Mouse (Mus musculus): Measurements from ENCODE around the gene Dlgap1.
A peak's percentile ranks its signal among the peaks of the same experiment; 100 is the strongest.

The Dlgap1 gene

GRCm38 (mm10) chr17:70779770-70780169, 810.9 kb downstream of the Dlgap1 start:
- no peaks in the 10 kb centered on the region for H3K27me3 ChIP-seq (ENCODE audit: insufficient read depth, low read length)
- H3K4me3 ChIP-seq (replicated peaks; ENCODE audit: low read length) = peak overlapping the region; percentile 49; the same call in 1 of the 2 replicates
- H3K36me3 ChIP-seq (ENCODE audit: insufficient read depth, low read length) = no peaks in the 10 kb centered on the region; the same call in 1 of the 2 replicates
- peaks cover 48% of the 10 kb centered on the region for H3K4me1 ChIP-seq (replicated peaks; ENCODE audit: low read depth, low read length)
- H3K9me3 ChIP-seq (ENCODE audit: low read length) = no peaks in the 10 kb centered on the region
- TF ChIP-seq POU5F1 (IDR thresholded peaks at IDR 0.05; ENCODE audit: borderline replicate concordance, low read length) = no peak
- no peak for TF ChIP-seq NANOG (IDR thresholded peaks at IDR 0.05; ENCODE audit: borderline replicate concordance, low read length)
- TF ChIP-seq CTCF (conservative IDR thresholded peaks at IDR 0.05; ENCODE audit: low read length) = no peak

- TF ChIP-seq CTCF (conservative IDR thresholded peaks at IDR 0.05; ENCODE audit: low read length) = no peak
- no peak for TF ChIP-seq NANOG (IDR thresholded peaks at IDR 0.05; ENCODE audit: borderline replicate concordance, low read length)
- no peak for TF ChIP-seq POU5F1 (IDR thresholded peaks at IDR 0.05; ENCODE audit: borderline replicate concordance, low read length)
- peaks cover 47% of the 10 kb centered on the region for H3K4me1 ChIP-seq (replicated peaks; ENCODE audit: low read depth, low read length)
- H3K9me3 ChIP-seq (ENCODE audit: low read length) = no peaks in the 10 kb centered on the region
- peak overlapping the region; percentile 11; the same call in 1 of the 2 replicates for H3K4me3 ChIP-seq (replicated peaks; ENCODE audit: low read length)
- no peaks in the 10 kb centered on the region for H3K27me3 ChIP-seq (ENCODE audit: insufficient read depth, low read length)
- peaks cover 10% of the 10 kb centered on the region for H3K36me3 ChIP-seq (ENCODE audit: insufficient read depth, low read length)
Observed at GRCm38 (mm10) chr17:70780726-70781689, 812.1 kb downstream of the Dlgap1 start.

DNA sequence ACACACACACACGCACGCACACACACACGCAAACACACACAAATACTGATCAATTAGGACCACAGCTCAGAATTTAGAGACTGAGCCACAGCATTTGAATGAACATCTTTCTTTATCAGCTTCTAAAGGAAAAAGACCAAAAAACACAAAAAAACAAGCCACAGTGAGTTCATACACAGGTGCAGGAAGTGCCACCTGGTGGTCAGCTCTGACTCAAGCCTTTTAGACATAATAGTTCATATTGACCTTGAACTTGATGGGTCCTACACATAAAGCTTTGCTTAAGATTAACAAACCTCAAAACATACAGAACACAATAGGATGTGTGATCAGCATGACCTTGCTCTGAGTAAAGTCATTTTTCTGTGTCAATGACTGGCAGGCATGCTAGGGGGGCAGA, 814.4 kb downstream of the Dlgap1 start:
- H3K27me3 ChIP-seq (ENCODE audit: insufficient read depth, low read length) = no peaks in the 10 kb centered on the region
- no peak overlapping the region for H3K4me3 ChIP-seq (replicated peaks; ENCODE audit: low read length)
- TF ChIP-seq CTCF (conservative IDR thresholded peaks at IDR 0.05; ENCODE audit: low read length) (peak; percentile 24), NANOG (IDR thresholded peaks at IDR 0.05; ENCODE audit: borderline replicate concordance, low read length) (peak; percentile 18; the same call in 1 of the 2 replicates), POU5F1 (IDR thresholded peaks at IDR 0.05; ENCODE audit: borderline replicate concordance, low read length) (no peak)
- H3K9me3 ChIP-seq (ENCODE audit: low read length) = no peaks in the 10 kb centered on the region
- peaks cover 50% of the 10 kb centered on the region for H3K4me1 ChIP-seq (replicated peaks; ENCODE audit: low read depth, low read length)
- H3K36me3 ChIP-seq (ENCODE audit: insufficient read depth, low read length) = peaks cover 18% of the 10 kb centered on the region

DNA sequence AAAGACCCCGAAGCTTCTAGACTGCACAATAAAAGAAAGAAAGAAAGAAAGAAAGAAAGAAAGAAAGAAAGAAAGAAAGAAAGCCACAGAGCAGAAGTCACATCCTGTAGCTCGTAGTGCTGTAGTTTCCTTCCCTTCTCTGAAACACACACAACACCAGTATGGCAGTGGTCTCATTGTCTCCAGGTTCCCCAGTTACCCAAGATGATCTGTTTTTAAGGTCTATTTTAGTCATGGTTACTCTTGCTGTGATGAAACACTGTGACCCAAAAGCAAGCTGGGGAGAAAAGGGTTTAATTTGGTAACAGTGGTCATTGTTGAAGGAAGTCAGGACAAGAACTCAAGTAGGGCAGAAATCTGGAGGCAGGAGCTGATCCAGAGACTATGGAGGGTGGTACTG, 818.5 kb downstream of the Dlgap1 start:
- H3K4me3 ChIP-seq (replicated peaks; ENCODE audit: low read length) = no peak overlapping the region
- no peaks in the 10 kb centered on the region for H3K9me3 ChIP-seq (ENCODE audit: low read length)
- no peaks in the 10 kb centered on the region for H3K27me3 ChIP-seq (ENCODE audit: insufficient read depth, low read length)
- TF ChIP-seq POU5F1 (IDR thresholded peaks at IDR 0.05; ENCODE audit: borderline replicate concordance, low read length) = no peak
- no peak for TF ChIP-seq CTCF (conservative IDR thresholded peaks at IDR 0.05; ENCODE audit: low read length)
- TF ChIP-seq NANOG (IDR thresholded peaks at IDR 0.05; ENCODE audit: borderline replicate concordance, low read length) = no peak
- H3K4me1 ChIP-seq (replicated peaks; ENCODE audit: low read depth, low read length) = peaks cover 35% of the 10 kb centered on the region
- peaks cover 35% of the 10 kb centered on the region for H3K36me3 ChIP-seq (ENCODE audit: insufficient read depth, low read length)

GRCm38 (mm10) chr17:70790801-70791200, 821.9 kb downstream of the Dlgap1 start:
- Histone ChIP-seq H3K9me3 (ENCODE audit: low read length) (no peaks in the 10 kb centered on the region), H3K4me1 (replicated peaks; ENCODE audit: low read depth, low read length) (peaks cover 57% of the 10 kb centered on the region), H3K4me3 (replicated peaks; ENCODE audit: low read length) (no peak overlapping the region), H3K36me3 (ENCODE audit: insufficient read depth, low read length) (peaks cover 60% of the 10 kb centered on the region), H3K27me3 (ENCODE audit: insufficient read depth, low read length) (no peaks in the 10 kb centered on the region)
- TF ChIP-seq NANOG (IDR thresholded peaks at IDR 0.05; ENCODE audit: borderline replicate concordance, low read length) = no peak
- TF ChIP-seq CTCF (conservative IDR thresholded peaks at IDR 0.05; ENCODE audit: low read length) = no peak
- TF ChIP-seq POU5F1 (IDR thresholded peaks at IDR 0.05; ENCODE audit: borderline replicate concordance, low read length) = no peak

- no peaks in the 10 kb centered on the region for H3K9me3 ChIP-seq (ENCODE audit: low read length)
- H3K36me3 ChIP-seq (ENCODE audit: insufficient read depth, low read length) = peaks cover 62% of the 10 kb centered on the region
- no peak overlapping the region for H3K4me3 ChIP-seq (replicated peaks; ENCODE audit: low read length)
- peaks cover 64% of the 10 kb centered on the region for H3K4me1 ChIP-seq (replicated peaks; ENCODE audit: low read depth, low read length)
- no peak for TF ChIP-seq POU5F1 (IDR thresholded peaks at IDR 0.05; ENCODE audit: borderline replicate concordance, low read length)
- no peak for TF ChIP-seq CTCF (conservative IDR thresholded peaks at IDR 0.05; ENCODE audit: low read length)
- TF ChIP-seq NANOG (IDR thresholded peaks at IDR 0.05; ENCODE audit: borderline replicate concordance, low read length) = no peak
- no peaks in the 10 kb centered on the region for H3K27me3 ChIP-seq (ENCODE audit: insufficient read depth, low read length)
Observed at GRCm38 (mm10) chr17:70791596-70792275, 822.9 kb downstream of the Dlgap1 start.

DNA sequence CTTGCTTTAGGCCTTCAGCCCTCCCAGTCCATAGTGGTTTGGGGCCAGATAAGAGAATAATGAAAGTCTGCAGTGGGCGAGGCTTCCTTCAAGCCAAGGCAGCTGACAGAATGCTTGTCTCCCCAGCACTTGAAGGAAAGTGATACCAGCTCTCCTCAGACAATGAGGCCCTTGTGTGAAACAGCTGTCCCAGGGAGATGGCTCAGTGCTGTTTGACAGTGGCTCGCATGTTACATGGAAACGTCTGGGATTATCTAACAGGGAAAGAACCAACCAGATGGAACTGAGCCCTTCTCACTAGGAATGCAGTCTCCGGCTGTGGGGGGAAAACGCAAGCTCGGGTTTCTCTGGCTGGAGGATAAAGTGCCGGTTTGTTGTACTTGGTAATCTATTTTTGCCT, 825.4 kb downstream of the Dlgap1 start:
- no peaks in the 10 kb centered on the region for H3K27me3 ChIP-seq (ENCODE audit: insufficient read depth, low read length)
- H3K9me3 ChIP-seq (ENCODE audit: low read length) = no peaks in the 10 kb centered on the region
- H3K4me1 ChIP-seq (replicated peaks; ENCODE audit: low read depth, low read length) = peaks cover 77% of the 10 kb centered on the region
- peaks cover 79% of the 10 kb centered on the region for H3K36me3 ChIP-seq (ENCODE audit: insufficient read depth, low read length)
- no peak for TF ChIP-seq CTCF (conservative IDR thresholded peaks at IDR 0.05; ENCODE audit: low read length)
- TF ChIP-seq POU5F1 (IDR thresholded peaks at IDR 0.05; ENCODE audit: borderline replicate concordance, low read length) = no peak
- no peak for TF ChIP-seq NANOG (IDR thresholded peaks at IDR 0.05; ENCODE audit: borderline replicate concordance, low read length)
- no peak overlapping the region for H3K4me3 ChIP-seq (replicated peaks; ENCODE audit: low read length)

DNA sequence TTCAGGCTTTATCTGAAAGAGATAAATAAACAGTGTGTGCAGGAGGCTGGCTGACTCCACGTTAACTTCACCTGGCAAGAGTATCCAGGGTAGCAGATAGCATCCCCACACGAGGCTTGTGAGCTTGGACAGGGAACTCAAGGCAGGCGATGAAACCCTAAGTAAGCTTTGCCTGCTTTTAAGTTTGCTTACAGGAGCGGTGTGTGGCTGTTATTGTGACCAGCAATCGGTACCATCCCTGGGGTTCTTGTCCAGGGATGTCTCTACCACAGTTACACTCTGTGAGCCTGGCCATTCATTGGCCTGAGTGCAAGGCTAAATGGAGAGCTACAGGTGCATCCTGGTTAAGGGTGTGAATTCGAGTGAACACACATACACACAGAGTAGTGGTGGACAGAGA, 825.8 kb downstream of the Dlgap1 start:
- Histone ChIP-seq H3K27me3 (ENCODE audit: insufficient read depth, low read length) (no peaks in the 10 kb centered on the region), H3K36me3 (ENCODE audit: insufficient read depth, low read length) (peaks cover 83% of the 10 kb centered on the region), H3K4me3 (replicated peaks; ENCODE audit: low read length) (no peak overlapping the region), H3K9me3 (ENCODE audit: low read length) (no peaks in the 10 kb centered on the region), H3K4me1 (replicated peaks; ENCODE audit: low read depth, low read length) (peaks cover 79% of the 10 kb centered on the region)
- TF ChIP-seq NANOG (IDR thresholded peaks at IDR 0.05; ENCODE audit: borderline replicate concordance, low read length) = no peak
- no peak for TF ChIP-seq CTCF (conservative IDR thresholded peaks at IDR 0.05; ENCODE audit: low read length)
- no peak for TF ChIP-seq POU5F1 (IDR thresholded peaks at IDR 0.05; ENCODE audit: borderline replicate concordance, low read length)
